ENCODE assay signal across 15 mouse cellular contexts in genomic region chr12:27680459-27680858, GRCm38 (mm10).
"Had no signal": no experiment of that assay in that cellular context is flagged by ENCODE, and none has a peak within 500 bp of the region (broad histone marks: within the 10 kb centered on the region; RNA-seq: fewer than 3 reads in every experiment).

No protein-coding gene starts in this region.

- H3K4me1 ChIP-seq: limb, embryonic 15.5 days; megakaryocyte, embryonic 14.5 days; midbrain, embryonic 12.5 days; neural tube, embryonic 13.5 days had no signal

- H3K27ac ChIP-seq: left cerebral cortex, adult 2 months; limb, embryonic 15.5 days; midbrain, embryonic 12.5 days; neural tube, embryonic 13.5 days had no signal

- DNase-seq: kidney, adult 8-10 months; kidney, postnatal 25 days; lung, embryonic 14.5 days; lung, postnatal 10 days; lung, postnatal 4 days; retina, postnatal 1 day; thymus, adult 2 months; thymus, postnatal 25 days had no signal

- H3K4me3 ChIP-seq: left cerebral cortex, adult 2 months; limb, embryonic 15.5 days; megakaryocyte, embryonic 14.5 days; midbrain, embryonic 12.5 days; neural tube, embryonic 13.5 days had no signal

- ATAC-seq: intestine, postnatal 0 days; midbrain, embryonic 16.5 days had no signal

- H3K9me3 ChIP-seq: limb, embryonic 15.5 days; midbrain, embryonic 12.5 days; neural tube, embryonic 13.5 days had no signal

- H3K27me3 ChIP-seq: limb, embryonic 15.5 days; megakaryocyte, embryonic 14.5 days; midbrain, embryonic 12.5 days; neural tube, embryonic 13.5 days had no signal

- H3K36me3 ChIP-seq: limb, embryonic 15.5 days; midbrain, embryonic 12.5 days; neural tube, embryonic 13.5 days had no signal

- H3K4me2 ChIP-seq: limb, embryonic 15.5 days; lung, embryonic 14.5 days; midbrain, embryonic 12.5 days; neural tube, embryonic 13.5 days had no signal

- H3K9ac ChIP-seq: limb, embryonic 15.5 days; lung, embryonic 14.5 days; midbrain, embryonic 12.5 days; neural tube, embryonic 13.5 days had no signal
